Mouse (Mus musculus): ENCODE measurements around the gene Diablo. TPM values are rescaled to one million over a fixed set of nuclear protein-coding genes. Genes with fewer than 3 reads are reported as not detected.
A peak's percentile ranks its signal among the peaks of the same experiment; 100 is the strongest.
"Not testable (repeated sequence)": the region's sequence is repeated elsewhere in the genome, so short reads cannot be mapped to it uniquely, and the experiment has no call there.

The Diablo gene
- total RNA-seq (2022): 10 to 100 TPM; 29.8 to 34.4 (median 31.1) TPM

DNA sequence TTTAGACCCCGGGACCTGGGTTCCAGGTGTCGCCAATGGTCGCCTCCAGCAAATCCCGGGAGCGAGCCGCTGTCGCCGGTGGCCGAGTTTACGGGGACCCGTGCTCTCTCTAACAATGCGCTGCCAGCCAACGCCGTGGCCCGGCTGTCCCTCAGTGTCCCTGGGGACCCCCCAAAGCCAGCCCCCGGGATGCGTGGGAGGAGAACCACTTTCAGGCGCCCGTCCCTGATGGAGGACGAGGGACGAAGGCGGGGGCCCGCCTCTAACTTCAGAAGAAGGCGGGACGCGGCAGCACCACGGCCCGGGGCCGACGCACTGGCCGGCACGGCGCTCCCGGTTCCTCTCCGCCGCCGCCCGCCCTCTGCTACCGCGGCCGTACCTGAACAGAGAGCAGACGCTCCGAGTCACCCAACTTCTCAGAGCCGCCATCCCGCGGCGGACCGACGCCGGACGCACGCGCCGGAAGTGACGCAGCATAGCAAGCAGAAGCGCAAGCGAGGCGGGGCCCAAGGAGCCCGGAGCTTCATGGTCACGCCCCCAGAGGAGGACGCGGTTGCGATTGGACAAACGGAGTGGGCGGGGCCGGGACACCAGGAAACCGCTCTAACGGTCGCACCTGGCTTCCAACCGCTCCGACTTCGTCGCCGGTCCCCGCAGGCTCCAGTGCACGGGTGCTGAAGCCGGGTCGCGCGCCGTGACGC is at the start of gene Diablo:
Gene Diablo (minus strand): TSS at position 485 of the 701 bp plus-strand sequence.
- peak; percentile 95 to 97 for DNase-seq (ENCODE audit: low spot score in 2 of 2)

DNA sequence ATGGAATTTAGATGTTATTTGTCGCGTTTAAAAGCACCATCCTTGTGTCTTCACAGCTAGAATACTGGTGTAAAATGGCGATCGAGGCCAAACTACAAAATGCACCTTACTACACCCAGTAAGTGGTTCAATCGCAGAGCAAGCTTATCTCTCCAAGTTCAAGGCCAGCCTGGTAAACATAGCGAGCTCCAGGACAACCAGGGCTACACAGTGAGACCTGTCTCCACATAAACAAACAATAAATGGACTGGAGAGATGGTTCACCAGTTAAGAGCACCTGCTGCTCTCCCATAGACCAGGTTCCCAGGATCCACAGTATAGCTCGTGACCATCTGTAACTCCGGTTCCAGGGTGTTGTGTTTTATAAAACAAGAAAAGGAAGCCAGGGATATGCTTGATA is 49.4 kb upstream of the Diablo start:
- no peak for DNase-seq (ENCODE audit: low spot score in 2 of 2)

DNA sequence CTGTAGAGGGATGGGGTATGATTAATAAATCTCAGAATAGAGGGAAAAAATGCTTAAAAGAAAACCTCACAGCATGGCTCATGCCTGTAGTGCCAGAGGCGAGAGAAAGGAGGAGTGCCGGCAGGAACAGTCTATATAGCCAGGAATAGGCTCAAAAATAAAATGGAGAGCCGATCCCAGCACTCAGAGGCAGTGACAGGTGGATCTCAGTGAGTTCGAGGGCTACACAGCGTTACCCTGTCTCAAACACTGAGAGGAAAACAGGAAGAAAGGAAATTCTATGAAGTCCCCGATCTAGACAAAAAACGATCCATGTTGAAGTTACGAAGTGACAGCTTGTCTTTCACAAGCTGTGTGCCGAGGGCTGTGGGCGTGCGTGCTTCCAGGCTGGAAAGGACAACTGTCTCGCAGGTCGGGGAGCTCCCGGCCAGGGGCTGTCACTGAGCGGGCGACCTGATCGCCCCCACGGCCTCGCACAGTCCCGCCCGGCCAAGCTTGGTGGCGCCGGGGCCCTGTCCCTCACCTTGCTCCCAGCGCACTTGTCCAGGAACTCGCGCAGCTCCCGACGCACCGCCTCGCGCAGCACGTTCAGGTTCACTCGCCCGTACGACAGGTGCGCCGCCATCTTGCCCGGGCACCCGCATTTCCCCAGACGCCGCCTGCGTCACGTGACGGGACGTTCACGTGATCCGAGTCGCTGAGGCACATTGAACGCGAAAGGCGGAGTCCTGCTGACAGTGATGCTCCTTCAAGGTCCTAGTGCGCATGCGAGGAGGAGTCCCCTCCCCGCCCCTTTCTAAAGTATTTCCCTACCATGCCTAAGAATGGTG is 48.6 kb upstream of the Diablo start, which contains the start of gene Vps33a:
Gene Vps33a (minus strand): TSS at position 682 of the 830 bp plus-strand sequence.
- peak; percentile 97 to 98 for DNase-seq (ENCODE audit: low spot score in 2 of 2)

DNA sequence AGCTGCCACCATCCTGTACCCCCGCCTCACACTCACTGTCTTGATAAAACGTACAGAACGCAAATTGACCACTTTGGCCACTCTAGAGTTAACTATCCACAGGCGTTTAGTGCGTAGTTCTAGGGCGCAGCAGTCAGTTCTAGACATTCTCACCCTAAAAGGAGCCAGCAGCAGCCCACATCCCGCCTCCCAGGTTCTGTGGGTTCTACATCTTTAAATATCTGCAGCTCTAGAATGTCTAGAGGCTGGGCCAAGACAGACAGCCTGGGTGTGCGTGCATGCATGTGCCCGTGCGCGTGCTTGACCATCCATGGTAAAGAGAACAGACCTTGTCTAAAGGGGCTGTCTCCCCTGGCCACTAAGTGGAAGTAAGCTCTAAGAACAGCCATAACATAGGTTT is 37.2 kb upstream of the Diablo start:
- DNase-seq (ENCODE audit: low spot score in 2 of 2): peak in 1 of 2 experiments; percentile 1

DNA sequence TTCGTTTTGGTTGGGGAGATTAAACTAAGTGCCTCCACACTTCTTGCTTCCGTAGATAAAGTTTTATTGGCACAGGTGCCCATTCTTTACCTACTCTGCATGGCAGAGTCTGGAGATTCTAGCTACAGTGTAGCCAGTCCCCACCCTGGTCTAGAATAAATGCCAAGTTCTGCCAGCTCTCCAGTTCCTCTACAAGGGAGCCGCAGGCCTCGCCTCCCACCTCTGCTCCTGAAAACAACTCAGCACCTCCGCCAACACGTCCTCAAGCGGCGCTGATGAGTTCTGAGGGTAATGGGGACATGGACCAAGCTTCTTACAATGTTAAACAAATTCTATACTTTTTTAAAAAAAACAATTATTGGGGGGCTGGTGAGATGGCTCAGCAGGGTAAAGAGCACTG is 35.6 kb upstream of the Diablo start:
- no peak for DNase-seq (ENCODE audit: low spot score in 2 of 2)

GRCm38 (mm10) chr5:123556451-123556850 is 32.5 kb upstream of the Diablo start:
- DNase-seq (ENCODE audit: low spot score in 2 of 2): peak in 1 of 2 experiments; percentile 49

DNA sequence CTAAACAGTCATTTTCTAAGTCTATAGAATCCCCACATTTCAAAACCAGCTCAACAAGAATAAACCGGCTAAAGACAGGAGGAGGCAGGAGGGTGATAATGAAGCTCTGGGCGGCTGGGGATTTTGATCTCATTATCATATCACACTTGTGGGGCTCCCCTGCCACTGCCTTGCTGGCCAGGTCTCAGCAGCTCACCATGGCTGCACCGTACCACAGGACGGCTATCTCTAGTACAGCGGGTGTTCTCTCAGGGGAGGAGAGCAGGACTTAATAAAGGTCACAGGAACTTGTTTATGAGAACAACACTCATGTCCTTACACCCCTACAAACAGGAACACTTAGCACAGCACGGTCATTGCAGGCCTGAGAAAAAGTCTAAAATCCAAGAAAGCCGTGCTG is 31.7 kb upstream of the Diablo start:
- DNase-seq (ENCODE audit: low spot score in 2 of 2): no peak

DNA sequence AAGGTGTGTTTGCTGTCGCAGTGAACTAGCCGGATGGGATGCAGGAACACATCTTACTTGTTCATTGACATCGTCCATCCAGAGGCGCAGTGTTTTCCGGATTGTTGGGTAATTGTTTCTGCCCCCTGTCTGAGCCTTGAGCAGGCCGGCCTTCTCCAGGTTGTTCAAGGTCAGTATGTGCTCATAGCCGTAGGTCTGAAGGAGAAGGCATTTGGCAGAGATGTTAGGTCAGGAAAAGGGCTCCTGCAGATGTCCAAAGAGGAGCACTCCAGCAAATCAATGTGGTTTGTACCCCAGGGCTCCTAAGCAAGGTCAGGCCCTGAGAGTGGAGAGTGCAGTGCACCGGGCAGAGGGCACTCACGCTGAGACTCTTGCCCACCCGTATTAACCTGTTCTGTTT is 9.8 kb upstream of the Diablo start:
- peak; percentile 1 for DNase-seq (ENCODE audit: low spot score in 2 of 2)

DNA sequence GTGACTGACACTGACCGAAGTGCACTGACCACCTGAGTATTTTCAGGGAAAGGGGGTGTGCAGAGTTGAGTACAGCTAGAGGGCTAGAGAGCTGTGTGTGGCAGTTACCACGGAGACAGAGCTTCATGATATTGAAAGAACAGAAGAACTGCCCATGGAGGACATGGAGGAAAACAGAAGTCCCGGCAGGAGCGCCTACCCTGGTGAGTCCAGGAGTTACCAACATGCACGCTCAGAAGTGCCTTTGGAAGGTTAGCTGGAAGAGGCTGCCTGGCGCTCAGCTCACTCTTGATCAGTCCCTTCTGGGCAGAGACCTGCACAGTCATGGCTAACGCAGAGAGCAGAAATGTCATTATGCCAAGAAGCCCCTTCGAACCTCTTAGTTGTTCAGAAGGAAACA is 6.1 kb upstream of the Diablo start:
- DNase-seq (ENCODE audit: low spot score in 2 of 2): peak; percentile 2

- DNase-seq (ENCODE audit: low spot score in 2 of 2): peak in 1 of 2 experiments; percentile 2
These were observed 4.7 kb upstream of the Diablo start for GRCm38 (mm10) chr5:123528641-123529040.

GRCm38 (mm10) chr5:123525916-123526495 is 2.0 kb upstream of the Diablo start:
- DNase-seq (ENCODE audit: low spot score in 2 of 2): peak in 1 of 2 experiments; percentile 1

GRCm38 (mm10) chr5:123525281-123525680 is 1.3 kb upstream of the Diablo start, which contains the start of gene Gm49027:
Gene Gm49027, minus strand, starts transcription at chr5:123525488.
- peak; percentile 2 to 3 for DNase-seq (ENCODE audit: low spot score in 2 of 2)

GRCm38 (mm10) chr5:123524393-123524750 is 396 bp upstream of the Diablo start:
- DNase-seq (ENCODE audit: low spot score in 2 of 2): no peak

GRCm38 (mm10) chr5:123522166-123522565 is 1.8 kb downstream of the Diablo start:
- peak in 1 of 2 experiments; percentile 1 for DNase-seq (ENCODE audit: low spot score in 2 of 2)

GRCm38 (mm10) chr5:123521621-123522020 is 2.4 kb downstream of the Diablo start:
- DNase-seq (ENCODE audit: low spot score in 2 of 2): peak in 1 of 2 experiments; percentile 1

DNA sequence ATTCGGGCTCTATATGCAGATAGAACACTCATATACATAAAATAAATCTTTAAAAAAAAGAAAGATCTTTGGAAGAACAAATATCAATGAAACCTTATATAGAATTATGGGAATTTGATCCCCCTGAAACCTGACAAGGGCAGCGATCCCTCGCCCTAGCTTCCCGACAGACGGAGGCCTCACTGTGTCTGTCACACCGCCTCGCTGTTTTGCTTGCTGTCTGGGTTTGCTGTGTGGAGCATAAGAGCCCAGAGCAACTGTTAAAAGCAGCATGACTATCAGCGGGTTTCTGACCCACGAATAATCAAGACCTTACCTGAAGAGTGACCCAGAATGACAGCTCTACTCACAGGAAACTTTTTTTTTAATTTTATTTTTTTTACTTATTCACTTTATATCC is 3.3 kb downstream of the Diablo start:
- peak; percentile 1 to 2 for DNase-seq (ENCODE audit: low spot score in 2 of 2)

- no peak for DNase-seq (ENCODE audit: low spot score in 2 of 2)
These were observed 9.1 kb downstream of the Diablo start for GRCm38 (mm10) chr5:123514871-123515270.

DNA sequence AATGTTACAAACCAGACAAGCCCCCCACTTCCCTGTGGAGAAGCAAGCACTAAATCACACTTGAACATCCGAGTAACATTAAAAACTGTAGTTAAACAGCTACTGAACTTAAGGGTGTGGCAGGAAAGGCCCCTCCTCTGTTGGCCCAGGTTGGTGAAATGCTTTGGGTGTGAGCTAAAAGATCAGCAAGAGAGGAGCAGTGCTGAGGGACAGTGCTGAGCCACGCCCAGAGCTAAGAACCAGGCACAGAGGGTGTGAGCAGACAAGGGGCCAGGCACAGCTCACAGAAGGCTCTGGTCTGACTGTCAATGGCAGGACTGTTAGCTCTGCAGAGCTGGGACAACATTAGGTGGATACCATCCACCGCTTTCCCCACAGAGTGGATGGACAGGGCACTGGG is 11.9 kb downstream of the Diablo start:
- no peak for DNase-seq (ENCODE audit: low spot score in 2 of 2)

- DNase-seq (ENCODE audit: low spot score in 2 of 2): not testable (repeated sequence)
These were observed 12.6 kb downstream of the Diablo start for GRCm38 (mm10) chr5:123511426-123511825.

GRCm38 (mm10) chr5:123510160-123510559 is 13.8 kb downstream of the Diablo start, which contains the start of gene B3gnt4:
Gene B3gnt4, plus strand, starts transcription at chr5:123510460.
- no peak for DNase-seq (ENCODE audit: low spot score in 2 of 2)

- DNase-seq (ENCODE audit: low spot score in 2 of 2): no peak
These were observed 15.1 kb downstream of the Diablo start for GRCm38 (mm10) chr5:123508921-123509320.

Measured in layer of hippocampus, adult 8-10 months (tissue).